Comparison of ENCODE assay signal across 29 mouse cellular contexts in genomic region chr1:61233001-61233400, GRCm38 (mm10).
A peak's percentile ranks its signal among the peaks of the same experiment; 100 is the strongest.
DNase-seq lines count a peak whose midpoint lies in the region; ATAC-seq and TF ChIP-seq lines count a peak whose summit lies in the region.
"Had no signal": no experiment of that assay in that cellular context is flagged by ENCODE, and none has a peak within 500 bp of the region (broad histone marks: within the 10 kb centered on the region; RNA-seq: fewer than 3 reads in every experiment).

No protein-coding gene starts in this region.

- no peak overlapping the region for H3K4me2 ChIP-seq in limb, embryonic 11.5 days (ENCODE audit: low read depth, severe bottlenecking)
- H3K4me2 ChIP-seq: forebrain, embryonic 15.5 days; liver, embryonic 12.5 days had no signal

- peak; percentile 64 for DNase-seq in heart, adult 11 months
- no peak for DNase-seq in heart, postnatal 25 days (ENCODE audit: low spot score)
- DNase-seq in adrenal gland, adult 2 months, result peak; percentile 75
- DNase-seq in adrenal gland, postnatal 25 days, result peak; percentile 10
- peak; percentile 28 for DNase-seq in limb, embryonic 11.5 days (ENCODE audit: low spot score)
- DNase-seq in thymus, postnatal 14 days, result no peak
- DNase-seq in kidney, adult 2 months, result no peak
- DNase-seq: B cell, adult 2 months; cerebellum, adult 18-20 months; gastrocnemius, postnatal 25 days; heart, adult 2 months; kidney, postnatal 36 days; layer of hippocampus, postnatal 36 days; lung, adult 2 months; lung, postnatal 10 days; right cerebral cortex, postnatal 14 days had no signal

- no peak for ATAC-seq in limb, embryonic 11.5 days (ENCODE audit: insufficient number of reproducible peaks, low FRiP score, low TSS enrichment, low read depth)
- ATAC-seq: forebrain, embryonic 15.5 days; intestine, postnatal 0 days; liver, embryonic 12.5 days had no signal

- intact Hi-C loops in heart, postnatal 25 days (cut with DNase I), result no loop called here

- no peak for TF ChIP-seq POLR2A in kidney, adult 2 months (IDR thresholded peaks at IDR 0.05; ENCODE audit: low read depth, low read length)

- no peak overlapping the region for H3K9ac ChIP-seq in limb, embryonic 11.5 days (ENCODE audit: low read length)
- H3K9ac ChIP-seq: embryonic facial prominence, embryonic 13.5 days; forebrain, embryonic 15.5 days; heart, embryonic 12.5 days; hindbrain, embryonic 14.5 days; liver, embryonic 12.5 days; stomach, embryonic 15.5 days had no signal

- no peak overlapping the region for H3K4me3 ChIP-seq in limb, embryonic 11.5 days (ENCODE audit: low read depth, low read length)
- H3K4me3 ChIP-seq in kidney, adult 2 months (ENCODE audit: insufficient read depth, low read depth, low read length), result no peak overlapping the region
- H3K4me3 ChIP-seq: forebrain, embryonic 15.5 days; heart, adult 2 months; layer of hippocampus, adult 2 months; liver, embryonic 12.5 days; midbrain, embryonic 13.5 days; stomach, embryonic 15.5 days had no signal

- no peaks in the 10 kb centered on the region for H3K36me3 ChIP-seq in limb, embryonic 11.5 days (ENCODE audit: control insufficient read depth, insufficient read depth, low read length)
- H3K36me3 ChIP-seq in kidney, adult 2 months (ENCODE audit: control insufficient read depth, insufficient read depth, low read length), result no peaks in the 10 kb centered on the region
- H3K36me3 ChIP-seq: embryonic facial prominence, embryonic 13.5 days; forebrain, embryonic 10.5 days; forebrain, embryonic 15.5 days; heart, embryonic 12.5 days; limb, embryonic 13.5 days; liver, embryonic 12.5 days; midbrain, embryonic 13.5 days; neural tube, embryonic 13.5 days; stomach, embryonic 15.5 days had no signal

- no peak for TF ChIP-seq CTCF in kidney, adult 2 months (conservative IDR thresholded peaks at IDR 0.05; ENCODE audit: insufficient read depth, insufficient read length, low read depth, low read length)

- H3K9me3 ChIP-seq in limb, embryonic 11.5 days (ENCODE audit: control insufficient read depth, low read length), result no peaks in the 10 kb centered on the region
- H3K9me3 ChIP-seq: embryonic facial prominence, embryonic 13.5 days; forebrain, embryonic 10.5 days; forebrain, embryonic 15.5 days; heart, embryonic 12.5 days; limb, embryonic 13.5 days; liver, embryonic 12.5 days; midbrain, embryonic 13.5 days; neural tube, embryonic 13.5 days; stomach, embryonic 15.5 days had no signal

- WGBS in limb, embryonic 11.5 days, result 28% methylated on average over 1 of the region's 1 CpGs
- 46% methylated on average over 1 of the region's 1 CpGs for WGBS in kidney, adult 2 months

- H3K4me1 ChIP-seq in limb, embryonic 11.5 days (ENCODE audit: control insufficient read depth, insufficient read depth, low read length), result peaks cover 22% of the 10 kb centered on the region
- no peaks in the 10 kb centered on the region for H3K4me1 ChIP-seq in kidney, adult 2 months (ENCODE audit: control insufficient read depth, insufficient read depth, low read length)
- H3K4me1 ChIP-seq: liver, embryonic 12.5 days had no signal

- H3K27ac ChIP-seq in limb, embryonic 11.5 days (replicated peaks; ENCODE audit: low read depth, low read length), result peak overlapping the region; percentile 64; the same call in 1 of the 2 replicates
- H3K27ac ChIP-seq in kidney, adult 2 months (ENCODE audit: insufficient read depth, low read depth, low read length), result no peak overlapping the region
- H3K27ac ChIP-seq: embryonic facial prominence, embryonic 13.5 days; forebrain, embryonic 15.5 days; heart, adult 2 months; hindbrain, embryonic 14.5 days; limb, embryonic 13.5 days; liver, embryonic 12.5 days; macrophage; stomach, embryonic 15.5 days had no signal

- H3K27me3 ChIP-seq in limb, embryonic 11.5 days (ENCODE audit: control insufficient read depth, insufficient read depth, low read length), result no peaks in the 10 kb centered on the region
- no peaks in the 10 kb centered on the region for H3K27me3 ChIP-seq in kidney, adult 2 months (replicated peaks; ENCODE audit: control insufficient read depth, insufficient read depth, low read length)
- H3K27me3 ChIP-seq: forebrain, embryonic 15.5 days; heart, embryonic 12.5 days; limb, embryonic 13.5 days; liver, embryonic 12.5 days; midbrain, embryonic 13.5 days; neural tube, embryonic 13.5 days; stomach, embryonic 15.5 days had no signal

Comparison
In these comparisons a context has a peak if more than half of its experiments do, and no peak if none do; other contexts are left out.
1. DNase-seq: peak in heart, adult 11 months (single experiment), adrenal gland, adult 2 months (single experiment), adrenal gland, postnatal 25 days (single experiment) and limb, embryonic 11.5 days (single experiment); none in heart, postnatal 25 days (single experiment), thymus, postnatal 14 days (single experiment) and kidney, adult 2 months (single experiment).